Mouse (Mus musculus) large intestine, adult 2 months (tissue): ENCODE results near the gene Fbxw5. TPM values are rescaled to one million over a fixed set of nuclear protein-coding genes. Genes with fewer than 3 reads are reported as not detected.

ENCODE experiments used
- DNase-seq: peaks from one replicate; pipeline ENCODE4 v3.0.0-alpha.2; 2012; ENCODE audit warnings: low read depth, low spot score
- WGBS: fragments of 180-500 bp; shearing (Covaris S2); methylation state at CpG from one replicate; pipeline ENCODE4 v1.1.7; 2018; 5-methylcytosine and 5-hydroxymethylcytosine counted together
- polyA plus RNA-seq: library from polyadenylated mRNA; depleted of rRNA; stranded (reverse); fragments of >200 nt; gene quantifications from 2 replicates; pipeline ENCODE4 v1.2.3, GENCODE M21; 2012

The Fbxw5 gene
- polyA plus RNA-seq, 1 experiment, result 31.7 TPM

- WGBS, result 79% methylated on average over 2 of the region's 2 CpGs
- DNase-seq, result no peak
Measured at GRCm38 (mm10) chr2:25472550-25472949, 28.0 kb upstream of the Fbxw5 start.

- WGBS, result 88% methylated on average over 8 of the region's 8 CpGs
Measured at GRCm38 (mm10) chr2:25477541-25477940, 23.0 kb upstream of the Fbxw5 start.

GRCm38 (mm10) chr2:25477967-25478675 lies 22.4 kb upstream of the Fbxw5 start:
- no peak for DNase-seq
- 95% methylated on average over 3 of the region's 3 CpGs for WGBS

More at GRCm38 (mm10) chr2:25477541-25477940, 23.0 kb upstream of the Fbxw5 start:
- DNase-seq, result no peak

GRCm38 (mm10) chr2:25479551-25480311 lies 20.8 kb upstream of the Fbxw5 start:
- 51% methylated on average over 10 of the region's 10 CpGs for WGBS
- no peak for DNase-seq

GRCm38 (mm10) chr2:25480541-25480940 lies 20.0 kb upstream of the Fbxw5 start:
- 92% methylated on average over 1 of the region's 1 CpGs for WGBS
- no peak for DNase-seq

- DNase-seq, result no peak
- 26% methylated on average over 7 of the region's 7 CpGs for WGBS
Measured at GRCm38 (mm10) chr2:25482969-25483368, 17.6 kb upstream of the Fbxw5 start.

- DNase-seq, result no peak
- WGBS, result 30% methylated on average over 11 of the region's 11 CpGs
Measured at GRCm38 (mm10) chr2:25484901-25485647, 15.5 kb upstream of the Fbxw5 start.

- 56% methylated on average over 6 of the region's 6 CpGs for WGBS
- DNase-seq, result no peak
Measured at GRCm38 (mm10) chr2:25487965-25488670, 12.4 kb upstream of the Fbxw5 start.

GRCm38 (mm10) chr2:25488671-25489068 lies 11.9 kb upstream of the Fbxw5 start:
- no peak for DNase-seq
- WGBS, result 68% methylated on average over 7 of the region's 7 CpGs

GRCm38 (mm10) chr2:25492988-25493387 lies 7.6 kb upstream of the Fbxw5 start:
- 88% methylated on average over 5 of the region's 5 CpGs for WGBS
- no peak for DNase-seq

GRCm38 (mm10) chr2:25493476-25493961 lies 7.0 kb upstream of the Fbxw5 start, which contains the start of gene Lcn12:
Gene Lcn12, minus strand, starts transcription at chr2:25493911.
- no peak for DNase-seq

GRCm38 (mm10) chr2:25496462-25496861 lies 4.1 kb upstream of the Fbxw5 start:
- 42% methylated on average over 4 of the region's 4 CpGs for WGBS
- DNase-seq, result no peak

More at GRCm38 (mm10) chr2:25493476-25493961, 7.0 kb upstream of the Fbxw5 start, which contains the start of gene Lcn12:
- 82% methylated on average over 5 of the region's 5 CpGs for WGBS

GRCm38 (mm10) chr2:25497846-25498575 lies 2.5 kb upstream of the Fbxw5 start:
- DNase-seq, result no peak
- 55% methylated on average over 6 of the region's 6 CpGs for WGBS

GRCm38 (mm10) chr2:25498622-25499478 lies 1.7 kb upstream of the Fbxw5 start:
- DNase-seq, result no peak
- WGBS, result 78% methylated on average over 15 of the region's 15 CpGs

GRCm38 (mm10) chr2:25500071-25500575 lies 427 bp upstream of the Fbxw5 start:
- no peak for DNase-seq

GRCm38 (mm10) chr2:25501593-25502486 lies 1.3 kb downstream of the Fbxw5 start, which contains the start of gene C8g:
Gene C8g, minus strand, starts transcription at chr2:25501719.
- WGBS, result 67% methylated on average over 20 of the region's 20 CpGs
- no peak for DNase-seq

More at GRCm38 (mm10) chr2:25500071-25500575, 427 bp upstream of the Fbxw5 start:
- 59% methylated on average over 6 of the region's 6 CpGs for WGBS

- 48% methylated on average over 3 of the region's 3 CpGs for WGBS
- DNase-seq, result no peak
Measured at GRCm38 (mm10) chr2:25502726-25503125, 2.2 kb downstream of the Fbxw5 start.
